Mouse (Mus musculus) forebrain, embryonic 15.5 days (tissue): ENCODE data around the gene Rbm25. TPM values are rescaled to one million over a fixed set of nuclear protein-coding genes. Genes with fewer than 3 reads are reported as not detected.

ENCODE experiments used
- ATAC-seq: fragments of 200-750 bp; cut with Nextera tagmentation; replicated peaks from 2 replicates; pipeline ENCODE4 v1.8.0; 2017; ENCODE audit warnings: mild to moderate bottlenecking, moderate TSS enrichment, moderate library complexity
- H3K27ac ChIP-seq: fragments of 300-500 bp; sonication (generic); replicated peaks from 2 replicates; pipeline ENCODE4 v1.5.1; 2015; ENCODE audit warnings: mild to moderate bottlenecking, inconsistent platforms
- H3K27me3 ChIP-seq: fragments of 300-500 bp; sonication (generic); 2 replicates; pipeline ENCODE4 v1.6.1; 2015; ENCODE audit warnings: inconsistent platforms
- H3K36me3 ChIP-seq: fragments of 300-500 bp; sonication (generic); 2 replicates; pipeline ENCODE4 v1.6.1; 2015; ENCODE audit warnings: mild to moderate bottlenecking, inconsistent platforms
- H3K4me1 ChIP-seq: fragments of 300-500 bp; sonication (generic); 2 replicates; pipeline ENCODE4 v1.6.1; 2015; ENCODE audit warnings: inconsistent platforms
- H3K4me2 ChIP-seq: fragments of 300-500 bp; sonication (generic); replicated peaks from 2 replicates; pipeline ENCODE4 v1.6.1; 2015; ENCODE audit warnings: mild to moderate bottlenecking, inconsistent platforms
- H3K4me3 ChIP-seq: fragments of 300-500 bp; sonication (generic); 2 replicates; pipeline ENCODE4 v1.5.1; 2015; ENCODE audit warnings: mild to moderate bottlenecking, inconsistent platforms
- H3K9ac ChIP-seq: fragments of 300-500 bp; sonication (generic); replicated peaks from 2 replicates; pipeline ENCODE4 v1.6.1; 2015; ENCODE audit warnings: mild to moderate bottlenecking, inconsistent platforms
- H3K9me3 ChIP-seq: fragments of 300-500 bp; sonication (generic); 2 replicates; pipeline ENCODE4 v1.6.1; 2016; ENCODE audit warnings: inconsistent platforms
- WGBS: fragments of 180-500 bp; shearing (Covaris S2); methylation state at CpG from one replicate; pipeline ENCODE4 v1.1.7; 2015; ENCODE audit warnings: mixed read lengths; 5-methylcytosine and 5-hydroxymethylcytosine counted together
- polyA plus RNA-seq: library from polyadenylated mRNA; unstranded; fragments of >200 nt; fragmentation: Nextera tagmentation; extraction: Ambion mirVana; gene quantifications from 2 replicates; pipeline ENCODE4 v1.2.1, GENCODE M21; 2015

Gene Rbm25
- polyA plus RNA-seq, 1 experiment from 2014 or later, result 259 TPM

DNA sequence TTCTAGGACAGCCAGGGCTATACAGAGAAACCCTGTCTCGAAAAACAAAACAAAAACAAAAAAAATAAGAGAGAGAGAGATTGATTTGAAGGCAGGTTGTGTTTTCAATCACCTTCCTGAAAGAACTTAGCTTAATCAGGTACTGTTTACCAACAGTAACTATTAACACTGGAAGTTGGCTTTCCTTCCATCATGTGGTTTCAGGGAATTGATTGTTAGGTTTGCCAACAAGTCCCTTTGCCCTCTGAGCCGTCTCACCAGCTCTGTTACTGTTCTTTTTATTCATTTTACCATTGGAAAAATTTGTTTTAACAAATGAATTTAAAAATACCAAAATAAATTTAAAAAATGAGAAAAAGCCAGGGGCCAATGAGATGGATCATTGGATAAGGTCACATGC is 78.9 kb downstream of the Rbm25 start:
- 85% methylated on average over 2 of the region's 2 CpGs for WGBS
- Histone ChIP-seq H3K36me3 (peaks cover 25% of the 10 kb centered on the region), H3K4me1 (no peaks in the 10 kb centered on the region), H3K27me3 (no peaks in the 10 kb centered on the region), H3K27ac (no peak overlapping the region), H3K9me3 (no peaks in the 10 kb centered on the region), H3K4me3 (no peak overlapping the region), H3K9ac (no peak overlapping the region), H3K4me2 (no peak overlapping the region)
- ATAC-seq, result no peak

DNA sequence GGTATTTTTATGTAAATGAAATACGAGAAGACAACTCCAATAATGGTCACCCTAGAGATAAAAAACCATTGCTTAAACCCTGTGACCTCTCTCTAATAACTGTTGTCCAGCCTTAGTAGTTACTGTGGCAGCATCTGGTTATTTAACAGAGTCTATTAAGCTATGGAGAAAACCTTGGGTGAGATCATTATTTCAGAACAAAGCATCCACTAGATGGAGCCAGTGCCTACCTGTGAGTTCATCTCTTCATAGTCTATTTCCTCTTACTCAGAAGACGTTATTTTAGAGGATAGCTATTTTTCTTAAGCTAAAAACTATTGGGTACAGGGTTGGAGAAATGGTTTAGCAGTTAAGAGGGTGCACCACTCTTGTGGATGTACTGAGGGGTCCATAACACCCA is 82.7 kb downstream of the Rbm25 start:
- peaks cover 50% of the 10 kb centered on the region for H3K36me3 ChIP-seq
- ATAC-seq, result no peak

DNA sequence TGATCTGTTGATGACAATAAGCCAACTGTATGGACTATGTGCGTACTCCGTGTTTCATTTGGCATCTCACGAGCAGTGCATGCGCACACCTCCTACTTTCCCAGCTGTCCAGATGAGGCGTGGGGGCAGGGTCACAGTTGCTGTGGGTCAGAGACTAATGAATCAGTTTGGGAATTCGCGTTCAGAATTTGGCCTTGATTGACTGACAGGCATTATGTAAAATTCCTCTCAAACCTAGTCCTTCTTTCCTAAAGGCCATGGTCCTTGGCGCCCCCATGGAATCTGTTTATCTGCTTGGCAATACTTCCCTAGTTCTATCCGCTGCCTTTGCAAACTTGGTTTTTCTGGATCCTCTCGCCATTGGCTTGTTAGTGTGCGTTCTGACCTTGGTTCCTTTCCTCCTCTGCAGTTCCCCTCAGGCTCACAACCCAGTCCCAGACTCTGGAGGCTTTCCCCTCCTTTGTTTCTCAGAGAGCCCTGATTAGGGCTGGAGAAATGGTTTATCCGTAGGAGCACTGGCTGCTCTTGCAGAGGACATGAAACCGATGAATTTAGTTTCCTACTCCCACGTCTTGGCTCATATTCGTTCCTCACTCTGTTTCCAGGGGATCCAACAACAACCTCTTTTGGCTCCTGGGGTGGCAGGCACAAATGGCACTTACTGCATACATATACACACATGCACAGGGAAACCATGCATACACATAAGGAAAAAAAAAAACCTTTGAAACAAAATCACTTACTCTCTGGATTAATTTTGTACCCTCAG is 85.6 kb downstream of the Rbm25 start:
- Histone ChIP-seq H3K27ac (no peak overlapping the region), H3K9ac (no peak overlapping the region), H3K4me1 (no peaks in the 10 kb centered on the region), H3K4me3 (no peak overlapping the region), H3K36me3 (peaks cover 61% of the 10 kb centered on the region), H3K4me2 (no peak overlapping the region), H3K9me3 (no peaks in the 10 kb centered on the region), H3K27me3 (no peaks in the 10 kb centered on the region)
- whole genome bisulfite sequencing, result 89% methylated on average over 15 of the region's 15 CpGs
- no peak for ATAC-seq

More for the DNA sequence above, 82.7 kb downstream of the Rbm25 start:
- WGBS, result 45% methylated on average over 2 of the region's 2 CpGs
- H3K4me3 ChIP-seq, result no peak overlapping the region
- no peak overlapping the region for H3K4me2 ChIP-seq
- no peaks in the 10 kb centered on the region for H3K4me1 ChIP-seq
- no peaks in the 10 kb centered on the region for H3K27me3 ChIP-seq
- no peak overlapping the region for H3K9ac ChIP-seq
- no peak overlapping the region for H3K27ac ChIP-seq
- H3K9me3 ChIP-seq, result no peaks in the 10 kb centered on the region

DNA sequence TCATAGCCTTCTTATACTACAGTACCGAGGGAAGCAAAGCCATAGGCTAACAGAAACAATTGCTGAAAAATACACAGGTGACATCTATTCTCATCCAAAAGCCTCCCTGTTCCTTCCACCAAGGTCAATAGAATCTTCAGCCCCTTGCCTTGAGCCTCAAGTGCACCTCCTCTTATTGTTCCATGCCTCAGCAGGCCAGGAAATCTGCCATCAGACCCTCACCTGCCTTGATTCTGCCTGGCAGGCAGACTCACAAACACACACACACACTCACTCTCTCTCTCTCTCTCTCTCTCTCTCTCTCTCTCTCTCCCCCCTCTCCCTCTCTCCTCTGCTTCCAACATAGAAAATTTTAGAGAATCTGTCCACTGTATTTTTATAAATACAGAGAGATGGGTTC is 88.4 kb downstream of the Rbm25 start:
- no peak overlapping the region for H3K9ac ChIP-seq
- WGBS, result 100% methylated on average over 1 of the region's 1 CpGs
- H3K36me3 ChIP-seq, result peaks cover 66% of the 10 kb centered on the region
- H3K4me1 ChIP-seq, result no peaks in the 10 kb centered on the region
- ATAC-seq, result no peak
- H3K27me3 ChIP-seq, result no peaks in the 10 kb centered on the region
- H3K27ac ChIP-seq, result no peak overlapping the region
- H3K4me3 ChIP-seq, result no peak overlapping the region
- H3K9me3 ChIP-seq, result no peaks in the 10 kb centered on the region
- no peak overlapping the region for H3K4me2 ChIP-seq

DNA sequence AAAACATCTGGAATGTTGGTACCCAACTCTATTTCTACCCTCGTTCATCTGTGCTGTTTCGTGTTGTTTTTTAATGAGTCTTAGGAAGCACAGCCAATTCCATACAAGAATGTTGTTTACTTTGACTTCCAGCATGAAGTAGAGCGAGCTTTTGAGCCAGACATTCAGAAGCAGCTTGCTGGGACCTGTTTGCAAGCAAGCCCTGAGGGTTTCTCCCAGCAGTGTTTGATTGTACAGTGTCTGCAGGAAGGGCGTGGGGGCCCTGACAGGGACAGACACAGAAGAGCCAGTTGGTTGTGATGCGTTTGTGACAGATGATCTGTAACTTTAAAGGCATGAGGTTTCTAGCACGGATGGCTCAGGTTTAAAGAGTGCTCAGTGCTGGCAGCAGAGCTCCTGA is 90.2 kb downstream of the Rbm25 start:
- no peak overlapping the region for H3K4me2 ChIP-seq
- peaks cover 68% of the 10 kb centered on the region for H3K36me3 ChIP-seq
- no peaks in the 10 kb centered on the region for H3K9me3 ChIP-seq
- H3K4me1 ChIP-seq, result no peaks in the 10 kb centered on the region
- no peak overlapping the region for H3K4me3 ChIP-seq
- no peaks in the 10 kb centered on the region for H3K27me3 ChIP-seq
- H3K9ac ChIP-seq, result no peak overlapping the region
- H3K27ac ChIP-seq, result no peak overlapping the region
- ATAC-seq, result no peak
- WGBS, result 79% methylated on average over 6 of the region's 6 CpGs

DNA sequence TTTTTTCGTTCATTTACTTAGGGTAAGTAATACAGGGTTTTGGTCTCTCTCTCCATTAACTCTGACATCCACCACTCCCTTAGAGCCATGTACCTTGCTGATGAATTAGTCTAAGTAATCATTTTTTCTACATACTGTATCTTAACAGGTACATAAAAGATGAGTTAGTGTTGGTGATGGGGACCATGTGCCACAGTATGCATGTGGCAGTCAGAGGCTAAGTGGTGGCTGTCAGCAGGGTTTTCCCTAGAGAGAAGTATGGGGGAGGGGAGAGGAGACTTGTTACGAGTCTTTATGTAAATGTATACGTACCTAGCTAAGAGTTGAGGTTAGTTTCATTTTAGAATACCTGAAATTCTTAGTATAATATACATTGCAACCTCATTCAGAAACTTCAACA is 92.0 kb downstream of the Rbm25 start:
- H3K9me3 ChIP-seq, result no peaks in the 10 kb centered on the region
- whole genome bisulfite sequencing, result 86% methylated on average over 3 of the region's 3 CpGs
- no peak overlapping the region for H3K4me3 ChIP-seq
- no peaks in the 10 kb centered on the region for H3K27me3 ChIP-seq
- H3K9ac ChIP-seq, result no peak overlapping the region
- ATAC-seq, result no peak
- peaks cover 66% of the 10 kb centered on the region for H3K36me3 ChIP-seq
- H3K4me2 ChIP-seq, result no peak overlapping the region
- H3K4me1 ChIP-seq, result no peaks in the 10 kb centered on the region
- H3K27ac ChIP-seq, result no peak overlapping the region

DNA sequence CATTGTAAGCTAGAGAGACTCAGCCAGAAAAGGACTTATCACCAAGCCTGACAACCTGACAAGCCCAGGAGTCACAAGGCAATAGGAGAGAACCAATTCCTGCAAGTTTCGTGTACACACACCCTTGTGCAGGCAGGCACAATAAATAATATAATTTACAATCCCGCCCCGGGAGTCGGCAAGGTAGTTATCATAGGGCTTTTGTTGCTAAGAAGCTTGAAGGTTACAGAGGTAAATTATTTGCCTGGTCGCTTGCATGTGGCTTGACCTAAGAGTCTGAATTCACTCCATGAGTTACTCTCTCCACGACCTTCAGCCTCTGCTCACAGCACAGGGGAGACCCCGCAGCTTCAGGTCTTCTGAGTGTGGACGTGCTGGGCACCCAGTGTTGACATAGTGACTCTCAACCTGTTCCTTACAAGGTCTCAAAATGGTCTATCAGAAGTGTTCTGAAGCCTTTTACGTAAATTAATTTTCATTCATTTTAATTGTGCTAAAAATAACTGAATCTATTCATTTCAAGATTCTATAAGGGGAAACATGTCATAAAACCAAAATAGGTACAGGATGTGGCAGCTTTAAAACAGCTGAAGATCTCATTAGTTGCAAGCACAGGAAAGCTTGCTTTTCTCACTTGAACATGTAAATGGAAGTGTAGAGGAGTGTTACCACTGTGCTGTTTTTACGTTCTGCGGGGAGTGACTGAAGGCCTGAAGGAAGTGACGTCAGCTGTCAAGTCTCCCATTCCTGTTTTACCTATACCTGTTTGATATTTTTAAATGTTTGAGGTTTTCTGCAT is 95.7 kb downstream of the Rbm25 start:
- WGBS, result 92% methylated on average over 12 of the region's 12 CpGs
- ATAC-seq, result no peak

DNA sequence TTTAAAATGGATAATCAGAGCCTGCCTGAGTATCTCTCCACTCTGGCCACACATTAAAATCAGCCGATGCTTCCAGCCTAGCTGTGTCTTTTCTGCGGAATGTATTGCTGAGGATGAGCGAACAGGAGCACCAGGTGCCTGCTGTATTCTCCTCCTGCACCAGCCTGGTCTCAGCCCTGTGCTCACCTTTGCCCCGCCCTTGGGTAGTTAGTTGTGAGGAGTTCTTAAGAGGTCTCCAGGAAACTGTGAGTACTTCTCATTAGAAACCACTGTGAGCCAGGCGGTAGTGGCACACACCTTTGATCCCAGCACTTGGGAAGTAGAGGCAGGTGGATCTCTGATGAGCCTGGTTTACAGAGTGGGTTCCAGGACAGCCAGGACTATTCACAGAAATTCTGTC is 101.2 kb downstream of the Rbm25 start:
- WGBS, result 94% methylated on average over 5 of the region's 5 CpGs

More for the DNA sequence above, 95.7 kb downstream of the Rbm25 start:
- H3K4me1 ChIP-seq, result no peaks in the 10 kb centered on the region
- H3K36me3 ChIP-seq, result peaks cover 80% of the 10 kb centered on the region
- no peak overlapping the region for H3K27ac ChIP-seq
- H3K9me3 ChIP-seq, result no peaks in the 10 kb centered on the region
- no peak overlapping the region for H3K9ac ChIP-seq
- H3K4me2 ChIP-seq, result no peak overlapping the region
- no peaks in the 10 kb centered on the region for H3K27me3 ChIP-seq
- H3K4me3 ChIP-seq, result no peak overlapping the region

More for the DNA sequence above, 101.2 kb downstream of the Rbm25 start:
- Histone ChIP-seq H3K36me3 (peaks cover 77% of the 10 kb centered on the region), H3K4me3 (no peak overlapping the region), H3K4me2 (no peak overlapping the region), H3K4me1 (no peaks in the 10 kb centered on the region), H3K9ac (no peak overlapping the region), H3K27me3 (no peaks in the 10 kb centered on the region), H3K9me3 (no peaks in the 10 kb centered on the region), H3K27ac (no peak overlapping the region)
- ATAC-seq, result no peak

Other genes starting within 250 kb of the Rbm25 start
- gene Dpf3, start 143.5 kb upstream of the Rbm25 start, polyA plus RNA-seq, result 9.8 and 11.2 TPM in 2 replicates
- gene Dcaf4, start 110.8 kb upstream of the Rbm25 start, polyA plus RNA-seq, result 47.6 and 48.4 TPM in 2 replicates
- gene Zfyve1, start 34.0 kb upstream of the Rbm25 start, polyA plus RNA-seq, result 33.5 and 35.2 TPM in 2 replicates
- 65.8 and 67.4 TPM in 2 replicates for gene Psen1, start 56.9 kb downstream of the Rbm25 start, polyA plus RNA-seq
- gene Papln, start 132.4 kb downstream of the Rbm25 start, polyA plus RNA-seq, result 0.15 and 0.20 TPM in 2 replicates